Mouse (Mus musculus): ENCODE results near the gene Hps5.
"Not testable (repeated sequence)": the region's sequence is repeated elsewhere in the genome, so short reads cannot be mapped to it uniquely, and the experiment has no call there.

Hps5 gene

DNA sequence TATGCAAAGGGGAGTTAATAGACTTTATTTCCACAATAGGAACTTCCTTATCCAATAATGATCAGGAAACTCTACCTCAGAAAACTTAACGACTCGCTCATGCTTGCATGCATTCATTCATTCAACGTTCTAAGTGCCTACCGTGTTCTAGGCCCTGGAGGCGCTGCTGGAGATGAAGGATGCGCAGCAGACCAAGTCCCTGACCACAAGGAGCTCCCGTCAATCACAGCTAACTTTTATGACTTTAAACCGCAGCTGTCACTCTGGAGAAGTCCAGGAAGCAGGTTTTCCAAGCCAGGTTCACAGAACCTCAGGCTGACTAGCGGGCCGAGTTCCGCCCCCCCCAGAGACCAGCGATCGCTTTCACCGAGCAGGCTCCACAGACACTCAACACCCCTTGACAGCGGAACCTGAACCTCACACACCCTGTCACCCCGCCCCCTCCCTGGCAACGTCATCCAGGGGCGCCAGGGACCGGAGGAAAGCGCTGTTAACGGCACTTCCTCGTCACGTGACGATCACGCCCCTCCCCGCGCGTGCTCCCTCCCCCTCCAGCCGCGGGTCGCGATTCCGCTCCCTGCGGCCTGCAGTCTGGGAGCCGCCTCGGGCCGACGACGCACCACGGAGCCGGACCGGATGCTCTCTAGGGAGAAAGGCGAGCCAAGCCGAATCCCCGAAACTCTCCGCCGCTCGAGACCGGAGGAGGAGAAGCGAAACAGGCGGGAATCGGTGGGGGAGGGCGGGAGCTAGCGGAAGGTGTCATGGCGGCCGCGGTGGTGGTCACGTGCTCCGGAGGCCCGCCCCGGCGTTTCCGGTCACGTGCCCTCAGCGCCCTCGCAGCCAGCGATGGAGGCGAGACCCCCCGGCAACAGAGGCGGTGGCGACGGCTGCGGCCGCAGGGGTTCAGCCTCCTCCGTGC is at the start of gene Hps5, which contains the start of gene Gtf2h1:
Gene Hps5 (minus strand): TSS at position 778 of the 919 bp plus-strand sequence.
Gene Gtf2h1 (plus strand): TSS at position 817 of the 919 bp plus-strand sequence.
- peak; percentile 98 for DNase-seq

DNA sequence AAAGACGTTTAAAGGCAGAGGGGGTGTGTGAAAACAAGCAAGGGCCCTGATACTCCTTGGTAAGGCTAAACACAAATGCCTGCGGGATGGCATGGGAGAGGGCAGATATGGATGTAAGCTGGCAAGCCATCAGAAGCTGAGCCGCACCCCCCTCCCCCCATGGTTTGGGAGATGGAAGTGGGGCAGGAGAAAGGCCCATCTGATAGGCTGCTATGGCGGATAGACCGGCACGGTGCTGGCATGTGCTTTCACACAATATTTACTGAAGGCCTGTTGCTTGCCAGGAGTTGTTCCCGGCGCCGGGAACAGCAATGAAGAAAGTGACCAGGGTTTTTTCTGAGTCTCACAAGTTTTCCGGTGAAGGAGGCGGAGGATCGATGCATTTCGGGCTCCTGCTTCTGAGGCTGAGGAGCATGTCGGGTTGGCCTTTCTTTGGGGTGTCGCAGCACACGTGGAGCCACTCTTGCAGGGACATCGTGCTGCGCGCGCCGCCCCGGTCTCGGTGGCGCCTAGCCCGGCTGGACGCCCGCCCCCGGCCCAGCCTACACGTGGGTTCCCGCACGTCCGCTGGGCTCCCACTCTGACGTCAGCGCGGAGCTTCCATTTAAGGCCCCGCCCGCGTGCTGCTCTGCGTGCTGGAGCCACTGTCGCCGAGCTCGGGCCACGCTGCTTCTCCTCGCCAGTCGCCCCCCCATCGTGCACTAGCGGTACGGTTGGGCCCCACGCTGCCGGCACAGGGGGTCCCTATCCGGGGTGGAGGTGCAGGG is 49.5 kb upstream of the Hps5 start:
- DNase-seq = peak; percentile 87 to 91

- DNase-seq = no peak
These were observed 47.7 kb upstream of the Hps5 start for GRCm38 (mm10) chr7:46843576-46843975.

- no peak for DNase-seq
These were observed 46.4 kb upstream of the Hps5 start for GRCm38 (mm10) chr7:46842278-46842677.

GRCm38 (mm10) chr7:46840787-46841525 is 45.1 kb upstream of the Hps5 start, which contains the start of gene Ldha:
Gene Ldha (plus strand): TSS chr7:46841475.
- no peak for DNase-seq

- DNase-seq = no peak
These were observed 44.5 kb upstream of the Hps5 start for GRCm38 (mm10) chr7:46840326-46840725.

GRCm38 (mm10) chr7:46839861-46840260 is 44.0 kb upstream of the Hps5 start:
- DNase-seq = no peak

DNA sequence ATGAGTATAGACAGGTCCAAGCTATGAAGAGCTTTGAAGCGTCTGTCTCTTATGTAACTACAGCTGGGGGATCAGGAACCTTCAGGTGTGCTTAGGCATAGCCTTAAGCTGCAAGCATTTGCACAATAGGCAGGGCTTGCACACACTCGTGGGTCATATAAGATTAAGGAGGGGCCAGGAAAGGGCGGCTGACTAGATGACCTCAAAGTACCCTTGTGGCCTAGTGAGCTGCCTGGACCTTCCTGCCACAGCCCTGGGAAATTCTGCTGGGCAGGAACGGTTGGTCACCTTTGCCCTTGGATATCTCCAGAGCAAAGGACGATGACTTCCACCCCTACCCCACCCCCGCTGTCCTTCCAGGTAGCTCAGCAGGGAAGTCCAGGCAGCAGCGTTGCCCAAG is 43.6 kb upstream of the Hps5 start:
- peak; percentile 80 to 84 for DNase-seq

DNA sequence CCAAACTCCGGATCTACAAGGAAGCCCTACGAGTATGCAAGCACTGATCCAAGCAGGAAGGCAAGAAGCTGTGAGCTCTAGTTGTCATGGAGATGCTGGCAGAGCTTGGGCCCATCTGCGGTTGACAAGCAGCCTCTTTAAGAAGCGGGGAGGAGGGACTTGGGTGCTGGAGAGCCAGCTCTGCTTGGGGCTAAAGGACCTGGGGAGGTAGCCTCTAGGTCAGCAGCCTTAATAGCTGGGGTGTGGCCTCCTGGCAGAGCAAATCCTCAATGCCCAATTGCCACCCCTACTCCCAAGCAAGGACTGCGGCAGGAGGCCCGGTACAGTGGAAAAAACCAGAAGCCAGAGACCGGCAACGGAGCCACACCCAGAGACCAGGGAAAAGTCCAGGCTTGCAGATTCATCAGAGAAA is 43.0 kb upstream of the Hps5 start:
- peak; percentile 86 to 90 for DNase-seq

GRCm38 (mm10) chr7:46838104-46838671 is 42.3 kb upstream of the Hps5 start:
- DNase-seq = peak; percentile 62 to 74

DNA sequence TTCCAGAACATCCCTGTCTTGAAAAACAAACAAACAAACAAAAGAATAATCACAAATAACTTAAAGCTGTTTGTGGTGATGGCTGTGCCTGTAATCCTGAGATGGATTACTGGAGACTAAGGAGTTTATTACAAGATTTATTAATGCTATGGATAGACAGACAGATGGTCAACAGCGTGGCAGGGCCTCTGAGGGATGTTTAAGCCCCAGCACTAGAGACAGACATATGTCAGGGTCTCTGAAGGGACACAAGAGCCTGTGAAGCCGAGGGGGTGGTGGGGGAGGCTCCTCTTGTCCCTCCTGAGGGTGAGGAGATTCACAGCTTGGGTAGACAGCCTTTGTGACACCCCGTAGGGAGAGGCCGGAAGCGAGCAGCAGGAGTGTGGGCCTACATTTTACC is 41.2 kb upstream of the Hps5 start:
- no peak for DNase-seq

DNA sequence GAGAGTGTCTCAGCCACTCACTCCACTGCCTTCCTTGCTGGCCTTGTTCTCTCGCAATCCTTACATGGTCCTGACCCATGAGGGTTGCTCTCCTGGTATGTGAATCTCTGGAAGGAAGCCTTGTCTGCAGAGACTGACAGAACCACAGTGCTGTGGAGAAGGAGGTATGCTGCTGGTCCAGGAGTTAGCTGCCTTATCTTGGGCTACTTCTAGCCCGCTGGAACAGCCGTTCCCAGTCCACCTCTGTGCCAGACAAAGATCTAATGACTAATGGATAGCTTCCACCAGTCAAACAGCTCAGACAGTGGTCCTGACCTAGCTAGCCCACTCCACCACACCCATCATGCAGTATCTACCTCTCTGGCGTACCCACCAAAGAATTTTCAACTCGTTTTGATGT is 40.5 kb upstream of the Hps5 start:
- no peak for DNase-seq

DNA sequence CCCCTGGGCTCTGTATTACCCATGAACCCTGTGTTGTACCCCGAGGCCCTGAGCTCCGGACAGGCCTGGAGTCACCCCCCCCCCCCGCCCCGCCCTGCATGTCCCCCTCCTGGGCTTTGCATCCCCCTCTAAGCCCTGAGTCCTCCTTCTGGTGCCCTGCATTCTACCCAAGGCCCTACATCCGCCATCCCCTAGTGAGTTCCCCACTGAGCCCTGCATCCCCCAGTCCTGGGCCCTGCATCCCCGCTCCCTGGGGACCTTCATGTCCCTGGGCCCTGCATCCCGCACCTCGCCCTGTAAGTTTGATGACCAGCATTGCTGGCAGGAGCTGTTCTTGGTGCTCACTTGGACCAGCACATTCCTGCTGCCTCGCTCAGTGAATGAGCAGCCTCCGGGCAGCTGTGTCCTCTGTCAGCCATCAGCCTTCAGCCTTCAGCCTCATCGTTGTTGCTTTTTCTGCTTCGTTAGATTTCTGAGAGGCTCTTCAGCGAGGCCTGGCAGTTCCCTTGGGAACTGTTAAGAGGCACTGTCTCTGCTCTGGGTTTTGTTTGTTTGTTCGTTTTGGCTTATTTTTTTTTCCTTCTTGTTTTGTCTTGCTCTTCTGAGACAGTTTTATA is 39.2 kb upstream of the Hps5 start:
- no peak for DNase-seq

DNA sequence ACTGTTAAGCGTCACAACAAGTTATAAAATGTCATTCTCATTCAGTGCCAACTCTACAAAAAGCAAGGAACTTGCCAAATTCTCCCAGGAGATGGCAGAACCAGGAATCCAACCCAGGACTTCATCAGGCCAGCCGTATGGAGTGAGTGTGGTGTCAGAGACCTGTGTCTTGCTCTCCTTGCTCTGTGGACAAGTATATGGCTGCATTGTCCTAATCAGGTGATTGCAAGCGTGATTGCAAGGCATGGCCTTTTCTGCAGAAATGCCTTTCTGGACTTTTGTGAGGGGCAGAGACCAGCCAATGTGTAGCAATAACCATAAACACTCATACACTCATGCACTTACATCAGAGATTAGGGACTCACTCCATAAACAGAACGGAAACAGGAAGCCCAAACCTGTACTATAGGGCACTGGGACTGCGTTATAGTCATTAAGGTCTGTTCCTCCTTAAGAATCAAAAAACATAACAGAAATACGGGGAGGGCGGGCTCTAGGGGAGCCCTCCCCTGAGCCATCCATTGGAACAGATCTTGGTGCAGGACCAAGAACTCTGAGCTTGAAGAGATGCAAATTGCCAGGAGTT is 37.9 kb upstream of the Hps5 start:
- no peak for DNase-seq

GRCm38 (mm10) chr7:46833266-46833665 is 37.4 kb upstream of the Hps5 start:
- peak; percentile 86 to 91 for DNase-seq

GRCm38 (mm10) chr7:46832112-46832810 is 36.4 kb upstream of the Hps5 start:
- DNase-seq = not testable (repeated sequence)

DNA sequence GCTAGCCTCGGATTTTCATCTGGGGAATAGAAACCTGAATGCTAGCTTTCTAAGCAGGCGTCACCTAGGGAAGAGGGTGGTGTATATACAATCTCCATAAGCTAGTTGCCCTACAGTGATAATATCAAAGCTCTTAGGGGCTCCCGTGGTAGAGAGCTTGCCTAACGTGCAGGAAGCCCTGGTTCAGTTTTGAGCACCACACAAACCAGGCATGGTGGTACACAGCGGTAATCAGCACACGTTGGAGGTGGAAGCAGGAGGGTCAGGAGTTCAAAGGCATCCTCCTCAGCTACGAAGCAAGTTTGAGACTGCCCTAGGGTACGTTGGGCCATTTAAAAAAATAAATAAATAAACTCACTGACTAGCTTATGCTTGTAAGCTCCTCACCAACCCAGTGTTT is 35.8 kb upstream of the Hps5 start:
- DNase-seq = no peak

DNA sequence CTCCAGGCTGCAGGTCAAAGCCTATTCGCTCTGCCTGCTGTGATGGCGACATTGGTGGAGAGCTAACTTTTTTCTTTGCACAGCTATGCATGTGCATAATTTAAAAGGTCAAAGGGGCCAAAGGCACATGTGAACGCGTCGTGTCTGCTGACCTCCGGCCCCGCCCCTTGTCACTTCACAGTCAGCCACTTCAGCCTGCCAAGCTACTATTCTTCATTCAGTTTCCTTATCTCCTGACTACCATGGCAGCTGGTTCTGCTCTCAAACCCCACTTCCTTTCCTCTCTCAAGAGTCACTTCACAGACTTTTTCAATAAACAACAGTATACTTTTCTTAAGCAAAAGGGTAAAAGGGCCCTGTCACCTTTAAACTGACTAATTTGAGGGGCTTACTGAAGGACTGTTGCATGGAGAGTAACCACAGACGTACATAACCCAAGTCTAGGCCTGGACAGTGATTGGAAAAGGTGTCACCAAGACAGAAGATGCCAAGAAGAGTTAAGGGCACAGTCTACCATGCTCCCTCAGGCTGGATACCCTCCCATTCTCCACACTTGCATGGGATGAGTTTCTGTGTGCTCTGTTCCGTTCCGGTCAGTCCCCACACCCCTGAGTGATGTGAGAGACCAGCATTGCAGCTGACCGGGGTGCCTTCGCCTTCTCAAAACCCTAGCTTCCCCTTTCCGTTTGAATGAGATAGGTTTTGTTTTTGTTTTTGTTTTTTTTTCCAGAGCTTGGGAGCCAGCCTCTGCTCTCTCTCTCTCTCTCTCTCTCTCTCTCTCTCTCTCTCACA is 35.1 kb upstream of the Hps5 start:
- no peak for DNase-seq

DNA sequence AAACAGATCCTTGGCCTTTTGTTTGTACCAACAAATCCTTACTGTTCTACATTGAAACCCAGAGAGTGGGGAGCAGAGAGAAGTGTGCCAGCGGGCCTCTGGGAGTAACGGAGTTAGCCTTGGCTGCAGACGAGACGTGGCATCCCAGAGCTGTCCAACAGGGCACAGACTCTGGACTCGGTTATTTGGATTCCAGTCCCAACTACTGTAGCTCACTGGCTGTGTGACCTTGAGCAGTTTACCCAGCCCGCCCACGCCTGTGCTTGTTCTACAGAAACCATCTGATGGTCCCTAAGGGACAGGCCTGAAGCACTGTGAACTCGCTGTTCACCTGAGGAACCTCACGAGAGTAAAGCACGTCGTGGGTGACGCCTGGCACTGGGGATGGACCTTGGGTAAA is 34.0 kb upstream of the Hps5 start:
- peak in 1 of 2 experiments; percentile 52 for DNase-seq

- DNase-seq = no peak
These were observed 31.9 kb upstream of the Hps5 start for GRCm38 (mm10) chr7:46827803-46828184.
